8 mouse cellular contexts compared by ENCODE assay signal in the genomic region with DNA sequence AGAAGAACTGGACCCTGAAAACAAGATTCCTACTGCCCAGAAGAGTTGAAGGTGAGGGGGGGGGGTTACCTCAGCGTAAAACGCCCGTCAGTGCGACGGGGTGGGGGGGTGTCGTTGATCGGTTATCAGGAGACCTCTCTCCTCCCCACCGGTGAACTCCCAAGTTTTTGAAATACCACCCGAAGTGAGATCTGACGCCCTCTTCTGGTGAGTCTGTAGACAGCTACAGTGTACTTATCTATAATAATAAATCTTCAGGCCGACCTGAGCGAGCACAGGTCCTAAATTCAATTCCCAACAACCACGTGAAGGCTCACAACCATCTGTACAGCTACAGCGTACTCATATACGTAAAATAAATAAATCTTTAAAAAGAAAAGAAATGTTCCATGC. TPM values are rescaled to one million over a fixed set of nuclear protein-coding genes. Genes with fewer than 3 reads are reported as not detected.
A peak's percentile ranks its signal among the peaks of the same experiment; 100 is the strongest.
DNase-seq lines count a peak whose midpoint lies in the region; ATAC-seq and TF ChIP-seq lines count a peak whose summit lies in the region.

No protein-coding gene starts in this region.

- H3K27ac ChIP-seq in kidney, embryonic 14.5 days (ENCODE audit: low read depth, low read length) = no peak overlapping the region
- no peak overlapping the region for H3K27ac ChIP-seq in kidney, adult 2 months (ENCODE audit: insufficient read depth, low read depth, low read length)
- no peak overlapping the region for H3K27ac ChIP-seq in hindbrain, embryonic 12.5 days
- H3K27ac ChIP-seq in midbrain, embryonic 16.5 days (ENCODE audit: low read length) = no peak overlapping the region

- TF ChIP-seq POLR2A in kidney, adult 2 months (IDR thresholded peaks at IDR 0.05; ENCODE audit: low read depth, low read length) = no peak

- no peak for TF ChIP-seq CTCF in kidney, adult 2 months (conservative IDR thresholded peaks at IDR 0.05; ENCODE audit: insufficient read depth, insufficient read length, low read depth, low read length)

- H3K9me3 ChIP-seq in kidney, embryonic 14.5 days (ENCODE audit: control insufficient read depth, low read length) = peaks cover 3% of the 10 kb centered on the region; the same call in 1 of the 2 replicates
- no peaks in the 10 kb centered on the region for H3K9me3 ChIP-seq in hindbrain, embryonic 12.5 days (replicated peaks)
- no peaks in the 10 kb centered on the region for H3K9me3 ChIP-seq in midbrain, embryonic 16.5 days (replicated peaks; ENCODE audit: control insufficient read depth, low read length, poor library complexity, severe bottlenecking)

- 84% methylated on average over 15 of the region's 15 CpGs for WGBS in kidney, embryonic 14.5 days
- 84% methylated on average over 15 of the region's 15 CpGs for WGBS in kidney, adult 2 months
- WGBS in hindbrain, embryonic 12.5 days = 80% methylated on average over 15 of the region's 15 CpGs
- WGBS in midbrain, embryonic 16.5 days = 91% methylated on average over 15 of the region's 15 CpGs

- DNase-seq in kidney, adult 2 months = no peak
- peak; percentile 55 for DNase-seq in MEL-GATA-1-ER (ENCODE audit: extremely low read depth, low read depth)
- DNase-seq in layer of hippocampus, adult 11-12 months (ENCODE audit: low spot score) = no peak
- no peak for DNase-seq in adrenal gland, postnatal 36 days
- DNase-seq in right cerebral cortex, postnatal 10 days (ENCODE audit: low spot score in 2 of 2) = no peak

- no peak for ATAC-seq in kidney, embryonic 14.5 days (ENCODE audit: low FRiP score, low TSS enrichment)
- no peak for ATAC-seq in hindbrain, embryonic 12.5 days (ENCODE audit: low FRiP score)
- ATAC-seq in midbrain, embryonic 16.5 days = no peak

- peaks cover 6% of the 10 kb centered on the region; the same call in 1 of the 2 replicates for H3K4me1 ChIP-seq in kidney, embryonic 14.5 days (ENCODE audit: control insufficient read depth, insufficient read depth, low read length)
- no peaks in the 10 kb centered on the region for H3K4me1 ChIP-seq in kidney, adult 2 months (ENCODE audit: control insufficient read depth, insufficient read depth, low read length)
- H3K4me1 ChIP-seq in hindbrain, embryonic 12.5 days = peaks cover 8% of the 10 kb centered on the region
- H3K4me1 ChIP-seq in midbrain, embryonic 16.5 days (ENCODE audit: control insufficient read depth, insufficient read depth, low read length) = peaks cover 10% of the 10 kb centered on the region

- H3K4me3 ChIP-seq in kidney, embryonic 14.5 days (ENCODE audit: low read length) = peak overlapping the region; percentile 86; the same call in 1 of the 2 replicates
- no peak overlapping the region for H3K4me3 ChIP-seq in kidney, adult 2 months (ENCODE audit: insufficient read depth, low read depth, low read length)
- H3K4me3 ChIP-seq in hindbrain, embryonic 12.5 days = no peak overlapping the region
- H3K4me3 ChIP-seq in midbrain, embryonic 16.5 days (ENCODE audit: low read depth, low read length) = peak overlapping the region; percentile 82

- H3K9ac ChIP-seq in kidney, embryonic 14.5 days (ENCODE audit: low read depth, low read length) = 0 out of 2 replicates have a peak overlapping the region, but pooled peaks have one; percentile 91
- no peak overlapping the region for H3K9ac ChIP-seq in hindbrain, embryonic 12.5 days
- peak overlapping the region; percentile 97; the same call in 1 of the 2 replicates for H3K9ac ChIP-seq in midbrain, embryonic 16.5 days (ENCODE audit: low read depth, low read length)

- H3K36me3 ChIP-seq in kidney, embryonic 14.5 days (ENCODE audit: control insufficient read depth, insufficient read depth, low read length) = peaks cover 37% of the 10 kb centered on the region
- no peaks in the 10 kb centered on the region for H3K36me3 ChIP-seq in kidney, adult 2 months (ENCODE audit: control insufficient read depth, insufficient read depth, low read length)
- H3K36me3 ChIP-seq in hindbrain, embryonic 12.5 days = peaks cover 37% of the 10 kb centered on the region
- peaks cover 27% of the 10 kb centered on the region for H3K36me3 ChIP-seq in midbrain, embryonic 16.5 days (ENCODE audit: control insufficient read depth, insufficient read depth, low read length)

- peak overlapping the region; percentile 46 for H3K4me2 ChIP-seq in kidney, embryonic 14.5 days (replicated peaks; ENCODE audit: low read depth, low read length)
- peak overlapping the region; percentile 49 for H3K4me2 ChIP-seq in hindbrain, embryonic 12.5 days (replicated peaks)
- peak overlapping the region; percentile 80 for H3K4me2 ChIP-seq in midbrain, embryonic 16.5 days (ENCODE audit: low read length)

- no peaks in the 10 kb centered on the region for H3K27me3 ChIP-seq in kidney, embryonic 14.5 days (ENCODE audit: control insufficient read depth, insufficient read depth, low read length)
- no peaks in the 10 kb centered on the region for H3K27me3 ChIP-seq in kidney, adult 2 months (replicated peaks; ENCODE audit: control insufficient read depth, insufficient read depth, low read length)
- peaks cover 6% of the 10 kb centered on the region; the same call in 1 of the 2 replicates for H3K27me3 ChIP-seq in hindbrain, embryonic 12.5 days
- peaks cover 5% of the 10 kb centered on the region for H3K27me3 ChIP-seq in midbrain, embryonic 16.5 days (ENCODE audit: control insufficient read depth, insufficient read depth, low read depth, low read length)

RNA-seq across cellular contexts. Expression of a gene that starts 1.4 kb away (rescaled TPM):
- polyA plus RNA-seq in kidney, embryonic 14.5 days (2014; fragmentation: Nextera tagmentation; extraction: Ambion mirVana) = 305 and 387 TPM in 2 replicates
- polyA plus RNA-seq in kidney, adult 2 months (2012; rRNA removed) = 161 and 203 TPM in 2 replicates
- 402 and 404 TPM in 2 replicates for polyA plus RNA-seq in hindbrain, embryonic 12.5 days (2016; fragmentation: Nextera tagmentation; extraction: Ambion mirVana)
- 860 and 970 TPM in 2 replicates for polyA plus RNA-seq in midbrain, embryonic 16.5 days (2015; fragmentation: Nextera tagmentation; extraction: Ambion mirVana)
- total RNA-seq in adrenal gland, postnatal 36 days (2021) = 100 to 1,000 TPM; 199 to 210 TPM

RNA-seq across cellular contexts. Expression of a gene that starts 49.0 kb away (rescaled TPM):
- polyA plus RNA-seq in kidney, embryonic 14.5 days (2014; fragmentation: Nextera tagmentation; extraction: Ambion mirVana) = 10.8 and 12.1 TPM in 2 replicates
- 48.2 and 55.6 TPM in 2 replicates for polyA plus RNA-seq in kidney, adult 2 months (2012; rRNA removed)
- 15.2 and 16.7 TPM in 2 replicates for polyA plus RNA-seq in hindbrain, embryonic 12.5 days (2016; fragmentation: Nextera tagmentation; extraction: Ambion mirVana)
- polyA plus RNA-seq in midbrain, embryonic 16.5 days (2015; fragmentation: Nextera tagmentation; extraction: Ambion mirVana) = 13.9 and 15.0 TPM in 2 replicates
- total RNA-seq in adrenal gland, postnatal 36 days (2021) = 10 to 100 TPM; 42.2 to 57.9 TPM

Comparison
In these comparisons a context has a peak if more than half of its experiments do, and no peak if none do; other contexts are left out.
1. H3K4me3 ChIP-seq: peak in kidney, embryonic 14.5 days (single experiment) and midbrain, embryonic 16.5 days (single experiment); none in kidney, adult 2 months (single experiment) and hindbrain, embryonic 12.5 days (single experiment).
2. Peak in every context shown above with its lines, with median percentiles within 50 percentile points of each other: H3K4me2 ChIP-seq.